Mouse (Mus musculus) C2C12 (cell line): Measurements from ENCODE around the gene Ddit4l. TPM values are rescaled to one million over a fixed set of nuclear protein-coding genes. Genes with fewer than 3 reads are reported as not detected.

Source experiments
- H3K27me3 ChIP-seq: one replicate; pipeline ENCODE4 v1.6.1; 2011; ENCODE audit not compliant: control insufficient read depth, insufficient read depth, insufficient read length
- H3K36me3 ChIP-seq: one replicate; pipeline ENCODE4 v1.6.1; 2011; ENCODE audit not compliant: control insufficient read depth, insufficient read depth
- H3K4me3 ChIP-seq: one replicate; pipeline ENCODE4 v1.5.1; 2011; ENCODE audit warnings: mild to moderate bottlenecking, control low read depth; ENCODE audit not compliant: poor library complexity, insufficient read depth, severe bottlenecking
- H3K79me2 ChIP-seq: one replicate; pipeline ENCODE4 v1.6.1; 2011; ENCODE audit not compliant: control insufficient read depth, insufficient read depth
- H3K79me3 ChIP-seq: one replicate; pipeline ENCODE4 v1.6.1; 2011; ENCODE audit warnings: low read depth, control low read depth
- H3ac ChIP-seq: one replicate; pipeline ENCODE3; 2011; ENCODE audit warnings: low read depth; ENCODE audit not compliant: control insufficient read depth, insufficient read length
- CEBPB ChIP-seq: IDR thresholded peaks from one replicate; pipeline ENCODE4 v1.6.1; 2011; ENCODE audit warnings: low read depth, mild to moderate bottlenecking, control low read depth, moderate library complexity
- CTCF ChIP-seq: IDR thresholded peaks from one replicate; pipeline ENCODE4 v1.5.1; 2011; ENCODE audit not compliant: control insufficient read depth, insufficient read depth, insufficient read length
- FOSL1 ChIP-seq: IDR thresholded peaks from one replicate; pipeline ENCODE4 v1.8.0; 2011; ENCODE audit warnings: mild to moderate bottlenecking, low read length; ENCODE audit not compliant: poor library complexity, insufficient read depth, severe bottlenecking
- MAX ChIP-seq: IDR thresholded peaks from one replicate; pipeline ENCODE4 v1.6.1; 2011; ENCODE audit warnings: mild to moderate bottlenecking, control low read depth
- MYOD1 ChIP-seq: IDR thresholded peaks from one replicate; pipeline ENCODE4 v1.6.1; 2011; ENCODE audit warnings: low read depth; ENCODE audit not compliant: control insufficient read depth, insufficient read length
- MYOG ChIP-seq: IDR thresholded peaks from one replicate; pipeline ENCODE4 v1.6.1; 2011; ENCODE audit not compliant: control insufficient read depth, insufficient read length; ENCODE audit errors: extremely low read depth
- USF1 ChIP-seq: IDR thresholded peaks from one replicate; pipeline ENCODE4 v1.6.1; 2011; ENCODE audit warnings: low read depth, mild to moderate bottlenecking, control low read depth, moderate library complexity
- polyA plus RNA-seq: library from polyadenylated mRNA; unstranded; fragments of >200 nt; fragmentation: generic; extraction: Trizol; gene quantifications from one replicate; pipeline ENCODE4 v1.2.1, GENCODE M21; 2012; ENCODE audit warnings: missing spikeins

Gene Ddit4l
- polyA plus RNA-seq, 1 experiment: 1.8 TPM

GRCm38 (mm10) chr3:137622895-137623580 lies 1.6 kb downstream of the Ddit4l start:
- Histone ChIP-seq H3K4me3 (no peak overlapping the region), H3K79me2 (no peaks in the 10 kb centered on the region), H3K36me3 (no peaks in the 10 kb centered on the region), H3ac (no peak overlapping the region), H3K27me3 (no peaks in the 10 kb centered on the region), H3K79me3 (no peaks in the 10 kb centered on the region)
- no peak for TF ChIP-seq CEBPB
- no peak for TF ChIP-seq MAX
- no peak for TF ChIP-seq MYOD1
- no peak for TF ChIP-seq USF1
- TF ChIP-seq CTCF: no peak
- no peak for TF ChIP-seq FOSL1
- TF ChIP-seq MYOG: no peak

DNA sequence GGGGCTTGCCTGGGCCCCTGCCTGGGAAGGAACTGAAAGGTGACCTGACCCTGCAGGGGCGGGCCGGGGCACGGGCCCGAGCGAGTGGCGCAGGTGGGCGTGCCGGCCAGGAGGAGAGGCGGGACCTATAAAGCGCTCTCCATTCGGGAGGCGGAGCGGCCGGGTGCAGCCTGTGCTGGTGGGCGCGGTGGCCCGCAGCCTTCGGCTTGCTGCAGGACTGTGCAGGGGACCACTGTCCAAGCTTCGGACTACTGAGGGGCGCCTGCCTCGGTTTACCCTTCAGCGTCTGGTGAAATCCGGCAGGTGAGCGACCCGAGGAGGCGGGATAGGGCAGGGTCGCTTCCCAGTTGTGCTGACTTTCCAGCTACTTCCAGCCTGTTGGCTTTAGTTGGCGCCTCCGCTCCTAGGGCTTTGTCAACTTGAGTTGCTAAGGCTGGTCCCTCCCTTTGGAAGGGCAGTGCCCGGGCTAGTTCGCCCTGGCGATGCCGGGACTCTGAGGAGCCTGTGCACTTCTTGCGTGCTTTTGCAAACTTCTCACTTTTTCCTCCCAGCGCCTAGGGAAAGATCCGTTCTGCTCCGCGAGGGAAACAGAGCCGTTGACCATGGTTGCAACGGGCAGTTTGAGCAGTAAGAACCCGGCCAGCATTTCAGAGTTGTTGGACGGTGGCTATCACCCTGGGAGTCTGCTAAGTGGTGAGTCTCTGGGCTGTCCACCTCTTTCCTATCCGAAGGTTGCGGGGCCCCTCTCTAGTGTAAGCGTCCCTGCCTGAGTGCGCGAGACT lies 2.4 kb downstream of the Ddit4l start:
- Histone ChIP-seq H3K79me2 (no peaks in the 10 kb centered on the region), H3K36me3 (no peaks in the 10 kb centered on the region), H3K79me3 (no peaks in the 10 kb centered on the region), H3K4me3 (no peak overlapping the region), H3K27me3 (no peaks in the 10 kb centered on the region), H3ac (no peak overlapping the region)
- TF ChIP-seq FOSL1: no peak
- TF ChIP-seq MAX: no peak
- TF ChIP-seq MYOG: no peak
- TF ChIP-seq CEBPB: no peak
- no peak for TF ChIP-seq USF1
- TF ChIP-seq MYOD1: no peak

DNA sequence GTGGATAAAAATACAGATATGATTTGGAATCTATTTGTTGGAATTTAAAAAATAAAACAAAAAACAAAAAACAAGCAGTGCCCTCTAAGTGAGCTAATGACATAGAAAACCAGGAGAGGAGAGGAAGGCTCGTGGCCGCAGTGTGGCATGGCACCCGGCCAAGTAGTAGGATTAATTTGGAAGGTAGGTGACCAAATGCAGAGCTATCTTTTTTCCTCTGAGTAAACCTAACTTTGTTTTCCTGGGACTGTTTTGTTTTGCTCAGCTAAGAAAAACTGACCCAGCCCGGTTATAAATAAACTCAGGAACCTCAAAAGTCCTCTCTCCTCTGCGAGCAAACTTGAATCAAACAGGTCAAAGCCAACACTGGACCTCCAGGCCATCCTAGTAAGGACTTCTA lies 3.6 kb downstream of the Ddit4l start:
- TF ChIP-seq CEBPB (no peak), CTCF (no peak), MYOG (no peak), MAX (no peak), MYOD1 (no peak), USF1 (no peak), FOSL1 (no peak)
- H3K27me3 ChIP-seq: no peaks in the 10 kb centered on the region
- no peak overlapping the region for H3ac ChIP-seq
- no peaks in the 10 kb centered on the region for H3K79me2 ChIP-seq
- no peaks in the 10 kb centered on the region for H3K36me3 ChIP-seq
- no peaks in the 10 kb centered on the region for H3K79me3 ChIP-seq
- no peak overlapping the region for H3K4me3 ChIP-seq

GRCm38 (mm10) chr3:137633726-137634125 lies 12.3 kb downstream of the Ddit4l start:
- Histone ChIP-seq H3K36me3 (no peaks in the 10 kb centered on the region), H3K79me2 (no peaks in the 10 kb centered on the region), H3ac (no peak overlapping the region), H3K27me3 (no peaks in the 10 kb centered on the region), H3K79me3 (no peaks in the 10 kb centered on the region), H3K4me3 (no peak overlapping the region)
- TF ChIP-seq MYOG (no peak), USF1 (no peak), MAX (no peak), CEBPB (no peak), FOSL1 (no peak), CTCF (no peak), MYOD1 (no peak)

GRCm38 (mm10) chr3:137636571-137636970 lies 15.2 kb downstream of the Ddit4l start:
- no peak for TF ChIP-seq CEBPB
- no peak for TF ChIP-seq MYOD1
- H3K36me3 ChIP-seq: no peaks in the 10 kb centered on the region
- H3K27me3 ChIP-seq: no peaks in the 10 kb centered on the region
- no peaks in the 10 kb centered on the region for H3K79me3 ChIP-seq
- no peaks in the 10 kb centered on the region for H3K79me2 ChIP-seq
- no peak overlapping the region for H3ac ChIP-seq
- no peak overlapping the region for H3K4me3 ChIP-seq

DNA sequence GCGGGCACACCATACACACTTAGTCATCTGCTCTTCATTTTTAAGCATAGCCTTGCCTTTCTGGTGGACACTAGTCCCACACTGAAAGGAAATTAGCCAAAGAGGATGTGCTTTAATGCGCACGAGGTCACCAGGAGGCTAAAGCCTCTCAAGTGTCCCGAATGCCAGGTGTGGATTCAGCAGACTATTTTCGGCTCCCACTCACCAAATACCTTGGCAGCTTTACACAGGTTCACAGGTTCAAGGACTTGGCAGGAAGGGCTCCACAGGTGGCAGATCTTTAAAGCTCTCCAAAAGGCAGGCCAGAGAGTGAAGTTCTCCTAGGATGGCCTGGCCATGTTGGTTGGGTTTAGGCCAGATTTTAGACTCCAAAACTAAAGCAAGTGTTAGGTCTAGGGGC lies 19.8 kb downstream of the Ddit4l start:
- Histone ChIP-seq H3K27me3 (no peaks in the 10 kb centered on the region), H3K4me3 (no peak overlapping the region), H3ac (no peak overlapping the region), H3K79me3 (no peaks in the 10 kb centered on the region), H3K36me3 (no peaks in the 10 kb centered on the region), H3K79me2 (no peaks in the 10 kb centered on the region)
- TF ChIP-seq FOSL1: no peak
- TF ChIP-seq USF1: no peak
- TF ChIP-seq CTCF: no peak
- TF ChIP-seq CEBPB: no peak
- no peak for TF ChIP-seq MYOG
- no peak for TF ChIP-seq MYOD1
- no peak for TF ChIP-seq MAX
